Mouse (Mus musculus) ES-E14 (cell line): ENCODE measurements around the gene Rnf41.

Experiments
- CHD2 ChIP-seq: IDR thresholded peaks from 2 replicates; pipeline ENCODE4 v1.6.1; 2014; ENCODE audit warnings: mild to moderate bottlenecking, low read depth, low read length, inconsistent platforms
- HCFC1 ChIP-seq: IDR thresholded peaks from 2 replicates; pipeline ENCODE4 v1.6.1; 2012; ENCODE audit warnings: low read length, inconsistent platforms, borderline replicate concordance; ENCODE audit not compliant: insufficient read depth
- ZNF384 ChIP-seq: IDR thresholded peaks from 2 replicates; pipeline ENCODE4 v1.6.1; 2012; ENCODE audit warnings: low read depth, low read length, inconsistent platforms

DNA sequence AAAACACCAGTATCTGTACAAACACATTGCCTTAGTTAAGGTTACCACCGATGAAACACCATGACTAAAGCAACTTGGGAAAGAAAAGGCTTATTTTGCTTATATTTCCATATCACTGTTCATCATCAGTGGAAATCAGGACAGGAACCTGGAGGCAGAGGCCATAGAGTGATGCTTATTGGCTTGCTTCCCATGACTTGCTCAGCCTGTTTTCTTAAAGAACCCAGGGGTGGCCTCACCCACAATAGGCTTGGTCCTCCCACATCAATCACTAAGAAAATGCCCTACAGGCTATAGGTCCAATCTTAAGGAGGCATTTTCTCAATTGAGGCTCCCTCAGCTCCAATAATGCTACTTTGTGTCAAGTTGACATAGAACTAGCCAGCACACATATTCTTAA, 31.3 kb downstream of the Rnf41 start:
- TF ChIP-seq CHD2 (no peak), ZNF384 (no peak), HCFC1 (no peak)
